Mouse (Mus musculus) ES-Bruce4 (cell line): ENCODE results near the gene Tprg.

ENCODE experiments used
- CTCF ChIP-seq: IDR thresholded peaks from one replicate; pipeline ENCODE4 v1.8.1; 2011; ENCODE audit warnings: low read depth, low read length
- EP300 ChIP-seq: IDR thresholded peaks from 2 replicates; pipeline ENCODE4 v1.6.1; 2011; ENCODE audit warnings: low read depth, low read length; ENCODE audit not compliant: insufficient read depth

DNA sequence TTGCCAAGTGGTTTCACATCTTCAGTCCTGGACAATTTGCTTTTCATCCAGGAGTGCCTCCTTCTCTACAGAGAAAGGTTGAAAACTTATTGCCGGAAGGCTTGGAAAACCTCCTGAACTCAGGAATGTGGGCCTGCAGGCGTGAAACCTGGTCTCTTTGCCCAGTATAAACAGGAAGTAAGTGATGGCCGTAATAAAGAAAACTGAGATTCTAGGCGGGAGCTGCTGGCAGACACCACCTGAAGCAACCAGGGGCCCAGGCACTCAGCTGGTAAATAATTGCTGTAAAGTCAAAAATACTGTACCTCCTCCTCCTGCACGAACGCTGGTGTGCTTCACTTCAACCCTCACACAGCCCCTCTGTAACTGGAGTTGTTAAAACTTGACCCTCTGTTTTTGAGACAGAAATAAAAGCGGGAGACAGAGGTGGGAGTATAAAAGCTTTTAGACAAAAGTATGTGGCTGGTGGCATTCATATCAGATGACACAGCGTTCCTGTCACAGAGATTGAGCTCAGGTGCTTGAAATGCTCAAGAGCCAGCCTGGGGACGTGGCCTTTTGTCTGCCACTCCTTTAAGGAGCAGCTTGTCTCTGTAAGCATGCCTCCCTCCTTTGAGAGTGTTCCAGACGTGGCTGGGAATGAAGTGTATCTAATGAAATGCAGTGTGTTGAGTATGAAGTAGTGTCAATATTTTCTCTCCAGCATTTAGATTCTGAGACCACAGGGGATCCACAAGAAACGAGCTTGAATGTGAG, 131.4 kb downstream of the Tprg start:
- TF ChIP-seq EP300 (no peak), CTCF (no peak)
